ENCODE assay signal across 8 mouse cellular contexts in genomic region chr14:8099561-8100021, GRCm38 (mm10). TPM values are rescaled to one million over a fixed set of nuclear protein-coding genes. Genes with fewer than 3 reads are reported as not detected.
A peak's percentile ranks its signal among the peaks of the same experiment; 100 is the strongest.
DNase-seq lines count a peak whose midpoint lies in the region; ATAC-seq and TF ChIP-seq lines count a peak whose summit lies in the region.

No protein-coding gene starts in this region.

- H3ac ChIP-seq in myocyte (ENCODE audit: control insufficient read depth, insufficient read length), result no peak overlapping the region

- peak overlapping the region; percentile 10 for H3K4me3 ChIP-seq in forebrain, embryonic 16.5 days (replicated peaks; ENCODE audit: low read length)
- peak overlapping the region; percentile 81 for H3K4me3 ChIP-seq in liver, embryonic 13.5 days (replicated peaks)
- peak overlapping the region; percentile 38 for H3K4me3 ChIP-seq in myocyte

- H3K79me2 ChIP-seq in myocyte (ENCODE audit: control insufficient read depth, insufficient read depth), result peaks cover 7% of the 10 kb centered on the region

- no peaks in the 10 kb centered on the region for H3K27me3 ChIP-seq in forebrain, embryonic 16.5 days (replicated peaks; ENCODE audit: control insufficient read depth, insufficient read depth, low read length)
- H3K27me3 ChIP-seq in liver, embryonic 13.5 days, result no peaks in the 10 kb centered on the region
- no peaks in the 10 kb centered on the region for H3K27me3 ChIP-seq in myocyte (ENCODE audit: control insufficient read depth, insufficient read depth, insufficient read length)

- no peak overlapping the region for H3K27ac ChIP-seq in forebrain, embryonic 16.5 days (ENCODE audit: low read length)
- no peak overlapping the region for H3K27ac ChIP-seq in liver, embryonic 13.5 days

- no peaks in the 10 kb centered on the region for H3K9me3 ChIP-seq in forebrain, embryonic 16.5 days (ENCODE audit: control insufficient read depth, low read length)
- H3K9me3 ChIP-seq in liver, embryonic 13.5 days (replicated peaks), result no peaks in the 10 kb centered on the region

- peaks cover 24% of the 10 kb centered on the region for H3K4me1 ChIP-seq in forebrain, embryonic 16.5 days (replicated peaks; ENCODE audit: control insufficient read depth, insufficient read depth, low read length)
- H3K4me1 ChIP-seq in liver, embryonic 13.5 days (replicated peaks), result peaks cover 32% of the 10 kb centered on the region

- peak; percentile 63 to 82 for DNase-seq in adrenal gland, adult (ENCODE audit: inconsistent age in 2 of 2, low spot score in 1 of 2)
- no peak for DNase-seq in adrenal gland, adult 18-20 months (ENCODE audit: low spot score in 2 of 2)
- DNase-seq in right cerebral cortex, adult 18-20 months, result peak; percentile 44
- no peak for DNase-seq in right cerebral cortex, postnatal 10 days (ENCODE audit: low spot score in 2 of 2)
- no peak for DNase-seq in liver, embryonic 13.5 days

- H3K9ac ChIP-seq in forebrain, embryonic 16.5 days (replicated peaks; ENCODE audit: low read depth, low read length), result no peak overlapping the region
- no peak overlapping the region for H3K9ac ChIP-seq in liver, embryonic 13.5 days

- H3K4me2 ChIP-seq in forebrain, embryonic 16.5 days (ENCODE audit: low read length), result peak overlapping the region; percentile 48
- peak overlapping the region; percentile 47 for H3K4me2 ChIP-seq in liver, embryonic 13.5 days
- peak overlapping the region; percentile 86 for H3K4me2 ChIP-seq in myocyte (ENCODE audit: low read depth)

- no peak for TF ChIP-seq POLR2A in myocyte (IDR thresholded peaks at IDR 0.05; ENCODE audit: insufficient read length, low read depth)

- no peaks in the 10 kb centered on the region for H3K36me3 ChIP-seq in forebrain, embryonic 16.5 days (ENCODE audit: control insufficient read depth, insufficient read depth)
- no peaks in the 10 kb centered on the region for H3K36me3 ChIP-seq in liver, embryonic 13.5 days
- no peaks in the 10 kb centered on the region for H3K36me3 ChIP-seq in myocyte (ENCODE audit: control insufficient read depth, insufficient read depth)

- 73% methylated on average over 10 of the region's 10 CpGs for WGBS in forebrain, embryonic 16.5 days
- WGBS in liver, embryonic 13.5 days (ENCODE audit: insufficient replicate concordance), result 37% methylated on average over 10 of the region's 10 CpGs

- no peak for ATAC-seq in forebrain, embryonic 16.5 days
- no peak for ATAC-seq in liver, embryonic 13.5 days (ENCODE audit: low read depth)
- ATAC-seq in cerebellum, adult (ENCODE audit: insufficient number of reproducible peaks, low FRiP score, low TSS enrichment), result no peak

TF ChIP-seq in myocyte, 11 proteins besides CTCF, POLR2A, EP300 and RAD21:
- TF ChIP-seq CEBPB (IDR thresholded peaks at IDR 0.05; ENCODE audit: insufficient read depth, poor library complexity, severe bottlenecking), result peak; percentile 94
- no peak for TF ChIP-seq USF1 (IDR thresholded peaks at IDR 0.05; ENCODE audit: low read depth)

RNA-seq across cellular contexts. Expression of gene Pxk, which starts 1.6 kb away (rescaled TPM):
- 10 to 100 TPM; 73.3 to 86.3 TPM for total RNA-seq in adrenal gland, adult 18-20 months (2021)
- polyA plus RNA-seq in forebrain, embryonic 16.5 days (2015; fragmentation: Nextera tagmentation; extraction: Ambion mirVana), result 51.2 and 63.0 TPM in 2 replicates
- polyA plus RNA-seq in liver, embryonic 13.5 days (2015; fragmentation: Nextera tagmentation; extraction: Ambion mirVana), result 9.7 and 13.1 TPM in 2 replicates
- polyA plus RNA-seq in myocyte (2012; fragmentation: generic; extraction: Trizol), result 10.5 TPM

RNA-seq across cellular contexts. Expression of gene Rpp14, which starts 19.4 kb away (rescaled TPM):
- 10 to 100 TPM; 37.5 to 48.9 TPM for total RNA-seq in adrenal gland, adult 18-20 months (2021)
- 59.5 and 70.2 TPM in 2 replicates for polyA plus RNA-seq in forebrain, embryonic 16.5 days (2015; fragmentation: Nextera tagmentation; extraction: Ambion mirVana)
- 39.3 and 47.5 TPM in 2 replicates for polyA plus RNA-seq in liver, embryonic 13.5 days (2015; fragmentation: Nextera tagmentation; extraction: Ambion mirVana)
- 22.2 TPM for polyA plus RNA-seq in myocyte (2012; fragmentation: generic; extraction: Trizol)

Comparison
In these comparisons a context has a peak if more than half of its experiments do, and no peak if none do; other contexts are left out.
1. DNase-seq: peak in adrenal gland, adult (2 of 2) and right cerebral cortex, adult 18-20 months (single experiment); none in adrenal gland, adult 18-20 months (0 of 2), right cerebral cortex, postnatal 10 days (0 of 2) and liver, embryonic 13.5 days (single experiment).
2. H3K4me3 ChIP-seq: peak in every context shown above with its lines; median percentile 81 in liver, embryonic 13.5 days; 38 in myocyte; 10 in forebrain, embryonic 16.5 days.
3. Peak in every context shown above with its lines, with median percentiles within 50 percentile points of each other: H3K4me2 ChIP-seq.